Mouse (Mus musculus): ENCODE measurements around the gene Hnf4a. TPM values are rescaled to one million over a fixed set of nuclear protein-coding genes. Genes with fewer than 3 reads are reported as not detected.

The Hnf4a gene
- total and polyA plus RNA-seq, 2 experiments from 2014 or later: not detected

DNA sequence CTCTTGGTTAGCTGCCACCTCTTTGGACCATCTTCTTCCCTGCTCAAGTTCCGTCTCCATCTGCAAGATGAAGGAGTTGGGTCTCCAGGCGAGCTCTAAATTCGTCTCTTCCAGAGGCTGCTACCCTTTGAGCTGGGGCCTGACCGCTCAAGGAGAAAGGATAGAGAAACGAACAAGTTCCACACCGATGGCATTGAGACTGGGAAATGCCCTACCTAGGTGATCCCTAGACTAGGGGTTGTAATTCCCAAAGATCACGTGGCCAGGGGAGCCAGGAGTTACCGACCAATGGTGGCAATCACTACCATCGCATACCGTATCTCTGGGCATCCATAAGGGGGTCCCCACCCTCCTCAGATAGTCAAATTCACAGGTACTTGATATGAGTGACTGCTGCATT lies 36.1 kb downstream of the Hnf4a start:
- H3K4me3 ChIP-seq (ENCODE audit: low read depth, low read length): no peak overlapping the region
- no peaks in the 10 kb centered on the region for H3K27me3 ChIP-seq (ENCODE audit: insufficient read depth, low read length)
- H3K4me1 ChIP-seq (ENCODE audit: insufficient read depth): no peaks in the 10 kb centered on the region
- no peak overlapping the region for H3K27ac ChIP-seq (ENCODE audit: low read depth, low read length)
- WGBS: 88% methylated on average over 10 of the region's 10 CpGs
- no peaks in the 10 kb centered on the region for H3K36me3 ChIP-seq (ENCODE audit: insufficient read depth)
- no peak overlapping the region for H3K9ac ChIP-seq
- ATAC-seq: no peak
- H3K9me3 ChIP-seq (ENCODE audit: low read length): no peaks in the 10 kb centered on the region
- TF ChIP-seq CTCF (IDR thresholded peaks at IDR 0.05; ENCODE audit: low read depth): no peak
- DNase-seq: no peak
- H3K4me2 ChIP-seq (ENCODE audit: low read depth): no peak overlapping the region

DNA sequence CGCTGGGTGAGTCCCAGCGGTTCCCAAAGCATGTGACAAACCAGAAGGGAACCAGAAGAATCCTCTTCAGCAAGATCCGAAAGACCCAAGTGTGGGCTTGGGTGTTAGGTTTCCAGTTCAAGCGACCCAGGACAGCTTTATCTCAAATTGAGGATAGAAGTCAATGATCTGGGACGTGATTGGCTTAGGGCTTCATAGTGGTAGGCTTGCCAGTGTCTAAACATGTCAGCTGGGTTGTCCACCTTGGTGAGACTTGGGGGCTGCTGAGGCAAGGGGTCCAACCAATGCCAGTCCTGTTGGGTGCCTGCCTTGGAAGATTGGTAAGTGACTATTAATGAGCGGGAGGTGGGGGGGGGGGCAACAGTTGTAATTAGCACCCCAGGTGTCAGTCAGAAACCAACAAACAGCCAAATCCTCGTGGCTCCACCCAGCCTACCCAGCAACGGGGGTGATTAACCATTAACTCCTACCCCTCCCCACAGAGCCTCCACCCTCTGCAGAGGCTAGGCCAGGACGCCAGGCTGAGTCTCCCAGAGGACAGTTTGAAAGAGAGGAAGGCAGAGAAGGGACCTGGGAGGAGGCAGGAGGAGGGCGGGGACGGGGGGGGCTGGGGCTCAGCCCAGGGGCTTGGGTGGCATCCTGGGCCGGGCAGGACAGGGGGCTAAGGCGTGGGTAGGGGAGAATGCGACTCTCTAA lies 40.2 kb downstream of the Hnf4a start:
- WGBS: 76% methylated on average over 14 of the region's 14 CpGs
- Histone ChIP-seq H3K4me3 (ENCODE audit: low read depth, low read length) (no peak overlapping the region), H3K27ac (ENCODE audit: low read depth, low read length) (no peak overlapping the region), H3K4me1 (ENCODE audit: insufficient read depth) (no peaks in the 10 kb centered on the region), H3K9ac (no peak overlapping the region), H3K36me3 (ENCODE audit: insufficient read depth) (no peaks in the 10 kb centered on the region), H3K27me3 (ENCODE audit: insufficient read depth, low read length) (no peaks in the 10 kb centered on the region), H3K4me2 (ENCODE audit: low read depth) (no peak overlapping the region), H3K9me3 (ENCODE audit: low read length) (no peaks in the 10 kb centered on the region)
- DNase-seq (no peak), ATAC-seq (no peak)
- TF ChIP-seq CTCF (IDR thresholded peaks at IDR 0.05; ENCODE audit: low read depth): no peak

GRCm38 (mm10) chr2:163548822-163549221 lies 42.2 kb downstream of the Hnf4a start:
- Histone ChIP-seq H3K4me2 (ENCODE audit: low read depth) (no peak overlapping the region), H3K4me1 (ENCODE audit: insufficient read depth) (no peaks in the 10 kb centered on the region), H3K9me3 (ENCODE audit: low read length) (no peaks in the 10 kb centered on the region), H3K27me3 (ENCODE audit: insufficient read depth, low read length) (no peaks in the 10 kb centered on the region), H3K27ac (ENCODE audit: low read depth, low read length) (no peak overlapping the region), H3K4me3 (ENCODE audit: low read depth, low read length) (no peak overlapping the region), H3K9ac (no peak overlapping the region), H3K36me3 (ENCODE audit: insufficient read depth) (no peaks in the 10 kb centered on the region)
- 58% methylated on average over 6 of the region's 6 CpGs for WGBS
- ATAC-seq: no peak
- no peak for DNase-seq
- TF ChIP-seq CTCF (IDR thresholded peaks at IDR 0.05; ENCODE audit: low read depth): no peak

GRCm38 (mm10) chr2:163549786-163550185 lies 43.2 kb downstream of the Hnf4a start:
- H3K27ac ChIP-seq (ENCODE audit: low read depth, low read length): no peak overlapping the region
- TF ChIP-seq CTCF (IDR thresholded peaks at IDR 0.05; ENCODE audit: low read depth): no peak
- H3K27me3 ChIP-seq (ENCODE audit: insufficient read depth, low read length): no peaks in the 10 kb centered on the region
- no peaks in the 10 kb centered on the region for H3K4me1 ChIP-seq (ENCODE audit: insufficient read depth)
- H3K36me3 ChIP-seq (ENCODE audit: insufficient read depth): no peaks in the 10 kb centered on the region
- no peaks in the 10 kb centered on the region for H3K9me3 ChIP-seq (ENCODE audit: low read length)
- WGBS: 34% methylated on average over 6 of the region's 6 CpGs
- DNase-seq: no peak
- no peak overlapping the region for H3K4me3 ChIP-seq (ENCODE audit: low read depth, low read length)
- no peak overlapping the region for H3K4me2 ChIP-seq (ENCODE audit: low read depth)
- ATAC-seq: no peak
- no peak overlapping the region for H3K9ac ChIP-seq

DNA sequence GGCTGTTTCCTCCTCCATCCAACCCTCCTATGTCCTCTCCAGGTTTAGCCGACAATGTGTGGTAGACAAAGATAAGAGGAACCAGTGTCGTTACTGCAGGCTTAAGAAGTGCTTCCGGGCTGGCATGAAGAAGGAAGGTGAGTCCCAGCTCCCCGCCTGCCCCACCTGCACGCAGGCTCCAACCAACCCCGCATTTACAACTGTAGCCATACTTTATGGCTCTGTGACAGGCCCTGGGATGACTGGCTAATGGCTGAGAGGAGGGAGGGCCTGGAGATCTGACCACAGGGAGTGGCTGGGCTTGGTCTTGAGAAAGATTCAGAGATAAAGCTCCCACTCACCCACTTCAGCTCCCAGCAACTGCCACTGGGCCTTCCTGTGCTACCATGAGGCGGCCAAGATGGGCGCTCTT lies 45.9 kb downstream of the Hnf4a start:
- no peak overlapping the region for H3K27ac ChIP-seq (ENCODE audit: low read depth, low read length)
- H3K27me3 ChIP-seq (ENCODE audit: insufficient read depth, low read length): no peaks in the 10 kb centered on the region
- ATAC-seq (no peak), DNase-seq (no peak)
- H3K4me1 ChIP-seq (ENCODE audit: insufficient read depth): no peaks in the 10 kb centered on the region
- TF ChIP-seq CTCF (IDR thresholded peaks at IDR 0.05; ENCODE audit: low read depth): no peak
- H3K4me3 ChIP-seq (ENCODE audit: low read depth, low read length): no peak overlapping the region
- no peak overlapping the region for H3K9ac ChIP-seq
- 81% methylated on average over 8 of the region's 8 CpGs for WGBS
- H3K9me3 ChIP-seq (ENCODE audit: low read length): no peaks in the 10 kb centered on the region
- H3K4me2 ChIP-seq (ENCODE audit: low read depth): no peak overlapping the region
- no peaks in the 10 kb centered on the region for H3K36me3 ChIP-seq (ENCODE audit: insufficient read depth)

- 84% methylated on average over 4 of the region's 4 CpGs for WGBS
- Histone ChIP-seq H3K27ac (ENCODE audit: low read depth, low read length) (no peak overlapping the region), H3K4me1 (ENCODE audit: insufficient read depth) (no peaks in the 10 kb centered on the region), H3K4me3 (ENCODE audit: low read depth, low read length) (no peak overlapping the region), H3K27me3 (ENCODE audit: insufficient read depth, low read length) (no peaks in the 10 kb centered on the region), H3K4me2 (ENCODE audit: low read depth) (no peak overlapping the region), H3K9ac (no peak overlapping the region), H3K36me3 (ENCODE audit: insufficient read depth) (no peaks in the 10 kb centered on the region), H3K9me3 (ENCODE audit: low read length) (no peaks in the 10 kb centered on the region)
- ATAC-seq (no peak), DNase-seq (no peak)
- no peak for TF ChIP-seq CTCF (IDR thresholded peaks at IDR 0.05; ENCODE audit: low read depth)
Observed at GRCm38 (mm10) chr2:163554425-163554982, 47.9 kb downstream of the Hnf4a start.

DNA sequence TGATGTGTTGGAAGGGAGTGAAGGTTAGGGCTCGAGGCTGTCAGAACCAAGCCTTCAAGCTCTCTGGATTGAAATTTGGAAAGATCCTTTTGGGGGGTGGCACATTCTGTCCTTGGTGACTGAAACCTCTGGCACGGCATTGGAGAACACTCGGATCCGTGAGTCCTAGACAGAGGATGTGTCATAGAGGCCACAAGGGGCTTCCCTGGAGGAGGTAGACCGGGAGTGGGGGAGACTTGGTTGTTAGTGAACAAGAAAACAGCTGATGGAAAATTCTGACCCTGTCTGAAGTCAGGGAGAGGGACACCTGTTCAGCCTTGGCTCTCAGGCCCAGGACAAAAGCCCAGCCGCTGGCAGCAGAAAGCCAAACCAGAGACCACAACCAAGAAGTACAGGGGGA lies 48.4 kb downstream of the Hnf4a start:
- H3K27me3 ChIP-seq (ENCODE audit: insufficient read depth, low read length): no peaks in the 10 kb centered on the region
- no peak for TF ChIP-seq CTCF (IDR thresholded peaks at IDR 0.05; ENCODE audit: low read depth)
- H3K9ac ChIP-seq: no peak overlapping the region
- H3K36me3 ChIP-seq (ENCODE audit: insufficient read depth): no peaks in the 10 kb centered on the region
- H3K4me3 ChIP-seq (ENCODE audit: low read depth, low read length): no peak overlapping the region
- no peak overlapping the region for H3K4me2 ChIP-seq (ENCODE audit: low read depth)
- H3K4me1 ChIP-seq (ENCODE audit: insufficient read depth): no peaks in the 10 kb centered on the region
- H3K27ac ChIP-seq (ENCODE audit: low read depth, low read length): no peak overlapping the region
- DNase-seq: no peak
- WGBS: 77% methylated on average over 6 of the region's 6 CpGs
- H3K9me3 ChIP-seq (ENCODE audit: low read length): no peaks in the 10 kb centered on the region
- no peak for ATAC-seq
